Mouse (Mus musculus) stomach, postnatal 0 days (tissue): ENCODE data around the gene Mef2d. TPM values are rescaled to one million over a fixed set of nuclear protein-coding genes. Genes with fewer than 3 reads are reported as not detected.

ENCODE experiments used
- ATAC-seq: fragments of 200-750 bp; cut with Nextera tagmentation; 2 replicates; pipeline ENCODE4 v1.8.0; 2017; ENCODE audit not compliant: low FRiP score, low TSS enrichment
- DNase-seq: peaks from one replicate; pipeline ENCODE4 v3.0.0-alpha.2; 2016; ENCODE audit warnings: low spot score
- H3K27ac ChIP-seq: fragments of 300-500 bp; sonication (generic); replicated peaks from 2 replicates; pipeline ENCODE4 v1.5.1; 2014; ENCODE audit warnings: mild to moderate bottlenecking, control low read depth
- H3K27me3 ChIP-seq: fragments of 300-500 bp; sonication (generic); 2 replicates; pipeline ENCODE4 v1.6.1; 2014; ENCODE audit warnings: low read length; ENCODE audit not compliant: control insufficient read depth, insufficient read depth
- H3K36me3 ChIP-seq: fragments of 300-500 bp; sonication (generic); 2 replicates; pipeline ENCODE4 v1.6.1; 2014; ENCODE audit warnings: low read length, mixed read lengths; ENCODE audit not compliant: control insufficient read depth, insufficient read depth
- H3K4me1 ChIP-seq: fragments of 300-500 bp; sonication (generic); replicated peaks from 2 replicates; pipeline ENCODE4 v1.6.1; 2014; ENCODE audit warnings: antibody characterized with exemption; ENCODE audit not compliant: control insufficient read depth, insufficient read depth
- H3K4me2 ChIP-seq: fragments of 300-500 bp; sonication (generic); replicated peaks from 2 replicates; pipeline ENCODE4 v1.6.1; 2014; ENCODE audit warnings: low read depth, mild to moderate bottlenecking, control low read depth, moderate library complexity
- H3K4me3 ChIP-seq: fragments of 300-500 bp; sonication (generic); 2 replicates; pipeline ENCODE4 v1.5.1; 2014; ENCODE audit warnings: low read depth, low read length, control low read depth
- H3K9ac ChIP-seq: fragments of 300-500 bp; sonication (generic); 2 replicates; pipeline ENCODE4 v1.6.1; 2014; ENCODE audit warnings: mild to moderate bottlenecking, low read length, control low read depth, mixed read lengths
- H3K9me3 ChIP-seq: fragments of 300-500 bp; sonication (generic); 2 replicates; pipeline ENCODE4 v1.6.1; 2016; ENCODE audit warnings: low read length; ENCODE audit not compliant: control insufficient read depth
- CTCF ChIP-seq: IDR thresholded peaks from 2 replicates; pipeline ENCODE4 v1.5.1; 2016; ENCODE audit warnings: antibody characterized with exemption, low read depth, mild to moderate bottlenecking, moderate library complexity
- EP300 ChIP-seq: optimal IDR thresholded peaks from 2 replicates; pipeline ENCODE3; 2016; ENCODE audit warnings: antibody characterized with exemption
- WGBS: fragments of 180-500 bp; shearing (Covaris S2); extraction: QIAGEN DNeasy Blood & Tissue Kit; methylation state at CpG from one replicate; pipeline ENCODE4 v1.1.7; 2014; 5-methylcytosine and 5-hydroxymethylcytosine counted together
- polyA plus RNA-seq: library from polyadenylated mRNA; unstranded; fragments of >200 nt; fragmentation: Nextera tagmentation; extraction: Ambion mirVana; gene quantifications from 2 replicates; pipeline ENCODE4 v1.2.1, GENCODE M21; 2015

The Mef2d gene
- polyA plus RNA-seq, 1 experiment from 2014 or later: 10.6 TPM

DNA sequence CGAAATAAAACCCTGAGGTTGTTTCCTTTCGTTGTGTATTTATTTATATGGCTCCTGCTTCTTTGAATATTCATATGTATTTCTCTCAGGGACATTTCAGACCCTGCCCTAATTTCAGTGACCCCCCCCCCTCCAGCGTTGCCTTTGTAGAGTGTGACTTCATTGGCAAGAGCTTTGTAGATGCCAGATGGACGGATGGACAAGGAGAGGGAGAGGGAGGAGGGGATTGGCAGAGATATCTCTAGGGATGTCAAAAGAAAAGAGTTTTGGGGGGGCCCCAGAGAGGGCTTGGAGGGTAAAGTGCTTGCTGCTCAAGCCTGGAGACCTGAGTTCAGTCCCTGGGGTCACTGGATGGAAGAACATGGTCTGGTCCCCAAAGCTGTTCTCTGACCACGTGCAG lies 61.3 kb downstream of the Mef2d start:
- DNase-seq: no peak
- Histone ChIP-seq H3K9me3 (no peaks in the 10 kb centered on the region), H3K4me1 (no peaks in the 10 kb centered on the region), H3K27ac (no peak overlapping the region), H3K4me2 (no peak overlapping the region), H3K36me3 (no peaks in the 10 kb centered on the region), H3K4me3 (no peak overlapping the region), H3K27me3 (peaks cover 32% of the 10 kb centered on the region), H3K9ac (no peak overlapping the region)
- no peak for ATAC-seq
- WGBS: 18% methylated on average over 5 of the region's 5 CpGs
- no peak for TF ChIP-seq CTCF
- TF ChIP-seq EP300: no peak

GRCm38 (mm10) chr3:88203999-88204700 lies 62.0 kb downstream of the Mef2d start:
- H3K9ac ChIP-seq: no peak overlapping the region
- no peak for TF ChIP-seq EP300
- no peak for TF ChIP-seq CTCF
- DNase-seq (no peak), ATAC-seq (no peak)
- no peak overlapping the region for H3K27ac ChIP-seq
- H3K9me3 ChIP-seq: no peaks in the 10 kb centered on the region
- H3K4me3 ChIP-seq: no peak overlapping the region
- H3K27me3 ChIP-seq: peaks cover 28% of the 10 kb centered on the region
- WGBS: 2% methylated on average over 7 of the region's 7 CpGs
- no peaks in the 10 kb centered on the region for H3K36me3 ChIP-seq
- no peaks in the 10 kb centered on the region for H3K4me1 ChIP-seq
- no peak overlapping the region for H3K4me2 ChIP-seq

DNA sequence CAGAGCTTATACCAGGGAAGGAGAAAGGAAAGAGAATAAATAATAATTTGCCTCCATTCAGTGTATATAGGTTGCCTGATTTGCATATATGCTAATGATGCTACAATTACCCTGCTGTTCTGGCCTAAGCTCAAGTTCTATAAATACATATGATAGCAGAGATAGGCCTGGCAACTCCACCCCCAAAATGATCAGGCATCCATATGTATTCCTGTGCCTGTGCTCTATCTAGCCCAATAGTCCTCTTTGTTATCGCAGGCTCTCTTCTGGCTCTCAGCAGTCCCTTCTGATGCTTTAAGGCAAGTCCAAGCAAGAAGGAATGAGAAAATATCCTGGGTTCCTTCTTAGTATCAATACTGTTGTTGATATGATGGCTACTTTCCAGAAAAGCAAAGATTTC lies 62.6 kb downstream of the Mef2d start:
- Histone ChIP-seq H3K9me3 (no peaks in the 10 kb centered on the region), H3K27me3 (peaks cover 28% of the 10 kb centered on the region), H3K9ac (no peak overlapping the region), H3K27ac (no peak overlapping the region), H3K4me1 (no peaks in the 10 kb centered on the region), H3K4me2 (no peak overlapping the region), H3K36me3 (no peaks in the 10 kb centered on the region), H3K4me3 (no peak overlapping the region)
- ATAC-seq (no peak), DNase-seq (no peak)
- WGBS: 37% methylated on average over 1 of the region's 1 CpGs
- TF ChIP-seq EP300 (no peak), CTCF (no peak)

GRCm38 (mm10) chr3:88205176-88205562 lies 63.0 kb downstream of the Mef2d start:
- Histone ChIP-seq H3K9me3 (no peaks in the 10 kb centered on the region), H3K27ac (no peak overlapping the region), H3K9ac (no peak overlapping the region), H3K27me3 (peaks cover 28% of the 10 kb centered on the region), H3K4me2 (no peak overlapping the region), H3K36me3 (no peaks in the 10 kb centered on the region), H3K4me1 (no peaks in the 10 kb centered on the region), H3K4me3 (no peak overlapping the region)
- 13% methylated on average over 4 of the region's 4 CpGs for WGBS
- ATAC-seq (no peak), DNase-seq (no peak)
- TF ChIP-seq EP300: no peak
- no peak for TF ChIP-seq CTCF

DNA sequence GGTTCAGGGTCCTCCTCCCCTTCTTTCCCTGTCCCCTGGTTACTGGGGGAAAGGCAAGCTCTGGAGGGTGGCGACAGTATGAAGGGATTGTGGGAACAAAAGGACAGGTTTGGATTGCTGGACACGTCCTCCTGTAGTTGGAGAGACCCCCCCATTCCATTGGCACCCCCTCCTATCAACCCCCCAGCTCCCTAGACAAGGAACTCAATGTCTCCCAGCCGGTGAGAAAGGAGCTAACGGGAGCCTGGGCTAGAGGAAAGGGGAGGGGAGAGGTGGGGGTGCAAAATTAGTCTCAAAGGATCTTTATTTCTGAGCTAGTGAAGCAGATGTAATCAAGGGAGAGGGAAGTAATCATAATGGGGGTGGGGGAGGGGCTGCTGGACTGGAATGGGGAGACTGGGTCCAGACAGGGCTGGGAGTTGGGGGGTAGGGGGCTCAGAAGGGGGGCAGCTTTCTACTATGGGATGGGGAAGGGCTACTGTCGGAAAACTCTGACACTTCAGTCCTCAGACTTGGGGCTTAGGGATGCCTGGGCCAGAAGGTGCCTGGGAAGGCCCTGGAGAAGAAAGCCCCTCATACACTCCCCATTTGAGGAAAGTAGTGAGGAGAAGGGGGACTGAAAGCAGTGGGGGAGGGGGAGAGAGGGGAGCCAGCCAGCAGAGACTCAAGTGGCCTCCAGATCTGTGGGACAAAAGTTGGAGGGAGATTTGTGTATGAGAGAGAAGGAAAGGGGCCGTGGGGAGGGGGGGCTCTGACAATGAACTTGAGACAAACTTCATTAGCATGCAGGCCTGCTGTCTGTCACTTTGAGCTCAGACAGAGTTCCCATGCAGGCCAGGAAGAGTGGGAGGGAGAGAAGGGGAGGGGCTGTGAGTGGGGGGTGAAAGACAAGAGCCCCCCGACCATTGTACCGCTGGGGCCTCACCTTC lies 63.7 kb downstream of the Mef2d start:
- ATAC-seq: no peak
- Histone ChIP-seq H3K36me3 (no peaks in the 10 kb centered on the region), H3K4me1 (no peaks in the 10 kb centered on the region), H3K4me2 (no peak overlapping the region), H3K9me3 (no peaks in the 10 kb centered on the region), H3K27ac (no peak overlapping the region), H3K9ac (no peak overlapping the region), H3K4me3 (no peak overlapping the region), H3K27me3 (peaks cover 31% of the 10 kb centered on the region)
- 5% methylated on average over 8 of the region's 8 CpGs for WGBS
- TF ChIP-seq EP300: no peak
- no peak for TF ChIP-seq CTCF
- no peak for DNase-seq

- H3K9me3 ChIP-seq: no peaks in the 10 kb centered on the region
- no peak overlapping the region for H3K9ac ChIP-seq
- no peak for DNase-seq
- 6% methylated on average over 3 of the region's 3 CpGs for WGBS
- H3K4me2 ChIP-seq: no peak overlapping the region
- H3K4me1 ChIP-seq: no peaks in the 10 kb centered on the region
- H3K4me3 ChIP-seq: no peak overlapping the region
- no peak overlapping the region for H3K27ac ChIP-seq
- no peak for ATAC-seq
- H3K27me3 ChIP-seq: peaks cover 30% of the 10 kb centered on the region
- TF ChIP-seq CTCF (no peak), EP300 (no peak)
- H3K36me3 ChIP-seq: no peaks in the 10 kb centered on the region
Measured at GRCm38 (mm10) chr3:88206500-88206899, 64.3 kb downstream of the Mef2d start.
